Mouse (Mus musculus): ENCODE results near the gene Nub1. TPM values are rescaled to one million over a fixed set of nuclear protein-coding genes. Genes with fewer than 3 reads are reported as not detected.

Gene Nub1
- polyA plus RNA-seq, 1 experiment from 2014 or later = 59.8 TPM

DNA sequence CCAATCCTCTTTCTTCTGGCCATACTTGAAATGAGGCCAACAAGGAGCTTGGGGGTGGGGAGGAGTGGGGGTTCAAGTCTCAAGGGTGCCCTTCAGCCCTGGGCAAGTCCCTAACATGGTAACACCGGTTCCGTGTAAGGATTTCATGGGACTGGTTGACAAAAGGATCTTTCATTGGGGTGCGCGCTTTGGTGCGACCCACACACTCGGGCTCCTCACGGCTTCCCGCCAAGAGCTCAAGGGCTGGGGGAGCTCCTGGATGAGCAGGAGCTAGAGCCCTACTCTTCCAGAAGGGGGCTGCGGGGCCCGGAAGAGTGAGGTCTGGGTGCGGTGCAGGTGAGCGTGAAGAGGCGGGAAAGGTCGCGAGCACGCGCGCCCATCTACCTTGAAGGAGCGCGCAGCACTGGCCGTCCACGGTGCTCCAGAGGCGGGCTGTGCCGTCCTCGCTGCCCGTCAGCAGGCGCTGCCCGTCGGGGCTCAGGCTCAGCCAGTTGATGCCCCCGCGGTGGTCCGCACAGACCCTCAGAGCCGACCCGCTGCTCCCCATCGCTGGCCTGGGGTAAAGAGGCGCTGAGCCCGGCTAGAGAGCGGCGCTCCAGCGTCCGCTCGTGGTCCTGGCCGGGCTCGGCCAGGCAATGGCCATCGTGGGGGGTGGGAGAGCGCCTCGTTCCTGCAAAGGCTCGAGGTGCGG lies 44.6 kb downstream of the Nub1 start:
- H3K4me1 ChIP-seq (ENCODE audit: control insufficient read depth, insufficient read depth, low read length) = peaks cover 6% of the 10 kb centered on the region
- H3K36me3 ChIP-seq (ENCODE audit: control insufficient read depth, insufficient read depth, low read length) = no peaks in the 10 kb centered on the region
- ATAC-seq (no peak), DNase-seq (ENCODE audit: low spot score) (no peak)
- H3K4me3 ChIP-seq (ENCODE audit: low read depth, low read length) = peak overlapping the region; percentile 35
- no peaks in the 10 kb centered on the region for H3K9me3 ChIP-seq (replicated peaks; ENCODE audit: control insufficient read depth, low read length)
- no peak overlapping the region for H3K27ac ChIP-seq (ENCODE audit: low read depth, low read length)
- H3K4me2 ChIP-seq (ENCODE audit: low read length) = peak overlapping the region; percentile 54
- WGBS = 3% methylated on average over 46 of the region's 49 CpGs
- H3K27me3 ChIP-seq (replicated peaks; ENCODE audit: control insufficient read depth, insufficient read depth, low read length) = peaks cover 29% of the 10 kb centered on the region
- peak overlapping the region; percentile 43 for H3K9ac ChIP-seq (ENCODE audit: low read length)

DNA sequence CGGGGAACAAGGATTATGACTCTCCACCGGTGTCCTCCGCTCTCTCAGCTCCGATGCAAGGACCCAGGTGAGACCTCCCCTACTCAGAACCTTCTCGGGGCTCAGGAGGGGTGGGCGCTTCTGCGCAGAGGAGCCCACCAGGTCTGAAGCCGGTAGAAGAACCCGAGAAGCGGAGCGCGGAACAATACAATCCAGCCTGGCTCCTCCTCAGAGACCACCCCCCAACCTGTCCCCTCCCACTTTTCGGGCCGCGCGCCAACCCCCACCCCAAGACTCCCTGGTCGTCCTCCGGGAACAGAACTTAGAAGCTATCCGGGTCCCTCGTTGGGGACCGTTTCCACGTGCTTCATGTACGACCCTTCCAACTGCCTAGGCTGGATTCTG lies 45.1 kb downstream of the Nub1 start, which contains the start of gene Wdr86:
Wdr86 (minus strand) TSS at position 240 of the 384 bp plus-strand sequence.
- peak within 1 kb of the TSS; percentile 35 for H3K4me3 ChIP-seq (ENCODE audit: low read depth, low read length)
- no peaks in the 10 kb centered on the region for H3K36me3 ChIP-seq (ENCODE audit: control insufficient read depth, insufficient read depth, low read length)
- ATAC-seq = peak; percentile 59; the same call in 1 of the 2 replicates
- no peaks in the 10 kb centered on the region for H3K9me3 ChIP-seq (replicated peaks; ENCODE audit: control insufficient read depth, low read length)
- H3K27me3 ChIP-seq (replicated peaks; ENCODE audit: control insufficient read depth, insufficient read depth, low read length) = peaks cover 29% of the 10 kb centered on the region
- no peak within 1 kb of the TSS for H3K27ac ChIP-seq (ENCODE audit: low read depth, low read length)
- WGBS = under 1% methylated on average over 23 of the region's 23 CpGs
- peak within 1 kb of the TSS; percentile 43 for H3K9ac ChIP-seq (ENCODE audit: low read length)
- no peak for DNase-seq (ENCODE audit: low spot score)
- H3K4me1 ChIP-seq (ENCODE audit: control insufficient read depth, insufficient read depth, low read length) = peaks cover 6% of the 10 kb centered on the region
- H3K4me2 ChIP-seq (ENCODE audit: low read length) = peak within 1 kb of the TSS; percentile 54

DNA sequence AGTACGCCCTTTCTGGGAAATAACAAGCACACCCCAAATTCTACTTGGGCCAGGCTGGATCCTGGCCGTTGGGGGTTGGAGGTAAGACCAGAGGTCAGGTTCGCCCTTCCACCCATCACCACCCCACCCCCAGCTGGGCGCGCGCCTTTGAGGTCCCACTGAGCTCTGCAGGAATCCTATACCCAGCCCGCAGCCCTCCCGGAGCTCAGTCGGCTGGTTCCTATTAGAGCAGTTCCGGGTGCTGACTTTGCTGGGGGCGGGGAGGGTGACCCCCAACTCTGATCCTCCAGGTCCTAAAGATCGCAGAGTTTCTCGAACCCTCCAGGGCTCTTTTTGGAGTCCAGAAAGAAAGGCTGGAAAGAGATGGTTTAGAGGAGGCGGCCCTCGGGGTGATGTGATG lies 45.7 kb downstream of the Nub1 start:
- Histone ChIP-seq H3K4me2 (ENCODE audit: low read length) (peak overlapping the region; percentile 54), H3K4me1 (ENCODE audit: control insufficient read depth, insufficient read depth, low read length) (peaks cover 6% of the 10 kb centered on the region), H3K4me3 (ENCODE audit: low read depth, low read length) (peak overlapping the region; percentile 35), H3K9me3 (replicated peaks; ENCODE audit: control insufficient read depth, low read length) (no peaks in the 10 kb centered on the region), H3K27ac (ENCODE audit: low read depth, low read length) (no peak overlapping the region), H3K27me3 (replicated peaks; ENCODE audit: control insufficient read depth, insufficient read depth, low read length) (peaks cover 29% of the 10 kb centered on the region), H3K36me3 (ENCODE audit: control insufficient read depth, insufficient read depth, low read length) (no peaks in the 10 kb centered on the region), H3K9ac (ENCODE audit: low read length) (no peak overlapping the region)
- ATAC-seq = no peak
- no peak for DNase-seq (ENCODE audit: low spot score)
- 5% methylated on average over 15 of the region's 15 CpGs for WGBS

DNA sequence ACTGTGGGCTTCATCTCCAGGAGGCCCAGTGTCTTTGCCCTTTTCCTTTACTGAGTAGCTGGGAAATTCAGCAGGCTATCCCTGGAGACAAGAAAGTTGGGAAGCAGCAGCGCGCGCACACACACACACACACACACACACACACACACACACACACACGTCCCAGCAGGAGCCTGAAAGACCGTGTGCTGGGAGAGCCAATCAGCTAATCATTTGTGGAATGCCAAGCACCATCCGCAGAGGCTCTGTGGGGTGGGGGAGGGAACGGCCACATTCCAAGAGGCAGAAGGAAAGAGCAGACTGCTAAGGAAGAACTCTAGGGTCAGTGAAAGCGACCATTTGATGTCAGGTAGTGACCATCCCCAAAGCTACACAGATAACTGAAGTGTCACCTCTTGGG lies 47.8 kb downstream of the Nub1 start:
- peaks cover 29% of the 10 kb centered on the region for H3K27me3 ChIP-seq (replicated peaks; ENCODE audit: control insufficient read depth, insufficient read depth, low read length)
- H3K4me1 ChIP-seq (ENCODE audit: control insufficient read depth, insufficient read depth, low read length) = peaks cover 6% of the 10 kb centered on the region
- WGBS = under 1% methylated on average over 8 of the region's 8 CpGs
- H3K4me3 ChIP-seq (ENCODE audit: low read depth, low read length) = no peak overlapping the region
- H3K9ac ChIP-seq (ENCODE audit: low read length) = no peak overlapping the region
- no peaks in the 10 kb centered on the region for H3K9me3 ChIP-seq (replicated peaks; ENCODE audit: control insufficient read depth, low read length)
- no peak overlapping the region for H3K27ac ChIP-seq (ENCODE audit: low read depth, low read length)
- no peaks in the 10 kb centered on the region for H3K36me3 ChIP-seq (ENCODE audit: control insufficient read depth, insufficient read depth, low read length)
- H3K4me2 ChIP-seq (ENCODE audit: low read length) = no peak overlapping the region
- peak; percentile 48 for DNase-seq (ENCODE audit: low spot score)
- no peak for ATAC-seq

DNA sequence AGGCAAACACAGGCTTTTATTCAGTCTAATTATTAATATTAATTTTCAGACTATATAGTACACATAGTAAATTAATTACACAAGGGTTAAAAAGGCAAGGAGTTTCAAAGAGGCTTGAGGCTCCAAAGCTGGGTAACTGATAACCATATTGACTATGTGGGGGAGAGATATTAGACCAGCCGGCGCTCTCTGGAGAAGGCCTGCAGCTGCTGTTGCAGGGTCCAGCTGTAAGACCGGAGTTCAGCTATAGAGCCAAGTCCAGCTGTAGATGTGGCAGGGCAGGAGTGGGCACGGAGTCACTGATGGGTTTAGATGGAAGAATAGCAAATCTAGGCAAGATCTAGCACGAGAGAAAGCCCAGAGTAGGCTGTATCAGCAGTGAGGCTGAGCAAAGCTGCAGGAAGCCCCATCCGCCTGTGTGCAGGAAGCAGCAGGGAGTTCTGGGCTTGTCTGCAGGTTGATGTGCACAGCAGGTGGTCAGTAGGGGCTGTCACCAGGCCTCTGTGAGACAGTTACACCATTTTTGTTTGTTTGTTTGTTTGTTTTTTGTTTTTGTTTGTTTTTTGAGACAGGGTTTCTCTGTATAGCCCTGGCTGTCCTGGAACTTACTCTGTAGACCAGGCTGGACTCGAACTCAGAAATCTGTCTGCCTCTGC lies 48.6 kb downstream of the Nub1 start:
- ATAC-seq (no peak), DNase-seq (ENCODE audit: low spot score) (no peak)
- Histone ChIP-seq H3K4me1 (ENCODE audit: control insufficient read depth, insufficient read depth, low read length) (peaks cover 6% of the 10 kb centered on the region), H3K27me3 (replicated peaks; ENCODE audit: control insufficient read depth, insufficient read depth, low read length) (peaks cover 29% of the 10 kb centered on the region), H3K4me2 (ENCODE audit: low read length) (no peak overlapping the region), H3K4me3 (ENCODE audit: low read depth, low read length) (no peak overlapping the region), H3K9me3 (replicated peaks; ENCODE audit: control insufficient read depth, low read length) (no peaks in the 10 kb centered on the region), H3K27ac (ENCODE audit: low read depth, low read length) (no peak overlapping the region), H3K9ac (ENCODE audit: low read length) (no peak overlapping the region), H3K36me3 (ENCODE audit: control insufficient read depth, insufficient read depth, low read length) (no peaks in the 10 kb centered on the region)
- 68% methylated on average over 7 of the region's 7 CpGs for WGBS

DNA sequence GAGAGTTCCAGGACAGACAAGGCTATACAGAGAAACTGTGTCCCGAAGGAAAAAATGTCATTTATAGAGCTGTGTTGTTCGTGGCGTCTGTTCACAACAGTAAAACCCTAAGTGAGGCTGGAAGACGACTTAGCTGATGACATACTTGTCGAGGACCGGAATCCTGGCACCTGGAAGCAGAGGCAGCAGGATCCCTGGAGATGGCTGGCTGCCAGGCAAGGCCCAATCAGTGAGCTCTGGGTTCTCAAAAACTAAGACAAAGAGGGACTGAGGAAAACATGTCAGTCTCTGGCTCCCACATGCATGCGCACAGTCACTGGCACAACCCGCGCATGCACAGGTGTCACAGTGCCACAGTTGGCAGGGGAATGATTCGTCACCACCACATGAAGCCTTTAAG lies 52.3 kb downstream of the Nub1 start:
- Histone ChIP-seq H3K27ac (ENCODE audit: low read depth, low read length) (no peak overlapping the region), H3K9me3 (replicated peaks; ENCODE audit: control insufficient read depth, low read length) (no peaks in the 10 kb centered on the region), H3K4me3 (ENCODE audit: low read depth, low read length) (no peak overlapping the region), H3K9ac (ENCODE audit: low read length) (no peak overlapping the region), H3K36me3 (ENCODE audit: control insufficient read depth, insufficient read depth, low read length) (no peaks in the 10 kb centered on the region), H3K4me1 (ENCODE audit: control insufficient read depth, insufficient read depth, low read length) (no peaks in the 10 kb centered on the region), H3K4me2 (ENCODE audit: low read length) (no peak overlapping the region), H3K27me3 (replicated peaks; ENCODE audit: control insufficient read depth, insufficient read depth, low read length) (no peaks in the 10 kb centered on the region)
- no peak for DNase-seq (ENCODE audit: low spot score)
- ATAC-seq = peak; percentile 23; the same call in 1 of the 2 replicates
- whole genome bisulfite sequencing = 71% methylated on average over 10 of the region's 10 CpGs

DNA sequence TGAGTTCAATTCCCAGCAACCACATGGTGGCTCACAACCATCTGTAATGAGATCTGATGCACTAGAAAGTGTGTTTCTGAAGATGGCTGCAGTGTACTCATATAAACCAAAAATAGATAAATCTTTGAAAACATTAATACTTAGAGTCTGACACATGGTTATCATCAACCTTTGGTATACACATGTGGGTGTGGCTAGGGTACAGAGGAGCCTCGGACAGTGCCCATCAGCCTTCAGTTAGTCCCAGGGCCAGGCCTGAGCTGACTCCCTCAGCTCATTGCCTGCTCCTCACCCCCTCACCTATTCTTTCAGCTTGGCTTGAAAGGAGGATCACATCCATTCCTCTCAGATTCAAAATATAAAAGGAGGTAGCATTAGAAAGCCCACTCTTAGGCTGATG lies 53.2 kb downstream of the Nub1 start:
- Histone ChIP-seq H3K9ac (ENCODE audit: low read length) (no peak overlapping the region), H3K4me2 (ENCODE audit: low read length) (no peak overlapping the region), H3K4me1 (ENCODE audit: control insufficient read depth, insufficient read depth, low read length) (no peaks in the 10 kb centered on the region), H3K4me3 (ENCODE audit: low read depth, low read length) (no peak overlapping the region), H3K27ac (ENCODE audit: low read depth, low read length) (no peak overlapping the region), H3K9me3 (replicated peaks; ENCODE audit: control insufficient read depth, low read length) (no peaks in the 10 kb centered on the region), H3K27me3 (replicated peaks; ENCODE audit: control insufficient read depth, insufficient read depth, low read length) (no peaks in the 10 kb centered on the region), H3K36me3 (ENCODE audit: control insufficient read depth, insufficient read depth, low read length) (no peaks in the 10 kb centered on the region)
- WGBS = 81% methylated on average over 1 of the region's 1 CpGs
- ATAC-seq = no peak
- no peak for DNase-seq (ENCODE audit: low spot score)

DNA sequence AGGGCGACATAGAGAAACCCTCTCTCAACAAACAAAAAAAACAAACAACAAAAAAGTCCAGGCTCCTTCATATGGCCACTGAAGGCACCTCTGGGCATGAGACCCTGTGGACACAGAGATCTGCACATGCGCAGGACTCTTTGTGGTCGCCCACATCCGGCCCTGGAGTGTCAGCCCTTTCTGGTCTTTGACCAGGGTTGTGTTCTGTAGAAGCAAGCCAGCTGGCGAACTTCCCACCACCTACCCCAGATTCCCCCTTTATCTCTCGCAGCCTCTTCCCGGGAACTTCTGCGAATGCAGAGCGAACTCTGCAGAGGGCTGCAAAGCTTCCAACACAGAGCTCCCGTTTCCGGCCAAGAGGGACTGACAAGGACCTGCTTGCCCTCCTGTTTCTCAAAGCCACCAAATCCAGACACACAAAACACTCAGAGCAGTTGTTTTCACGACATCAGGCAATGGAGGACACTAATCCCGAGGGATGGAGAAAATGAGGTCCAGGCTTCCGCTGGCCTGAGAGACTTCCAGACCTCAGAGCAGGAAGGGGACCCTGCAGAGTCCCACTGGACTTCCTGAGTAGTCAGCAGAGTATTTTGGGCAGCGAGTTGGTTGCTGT lies 53.9 kb downstream of the Nub1 start:
- WGBS = 70% methylated on average over 15 of the region's 15 CpGs
- no peak overlapping the region for H3K4me3 ChIP-seq (ENCODE audit: low read depth, low read length)
- H3K4me2 ChIP-seq (ENCODE audit: low read length) = no peak overlapping the region
- H3K27me3 ChIP-seq (replicated peaks; ENCODE audit: control insufficient read depth, insufficient read depth, low read length) = no peaks in the 10 kb centered on the region
- no peaks in the 10 kb centered on the region for H3K4me1 ChIP-seq (ENCODE audit: control insufficient read depth, insufficient read depth, low read length)
- H3K36me3 ChIP-seq (ENCODE audit: control insufficient read depth, insufficient read depth, low read length) = no peaks in the 10 kb centered on the region
- H3K9ac ChIP-seq (ENCODE audit: low read length) = no peak overlapping the region
- ATAC-seq (no peak), DNase-seq (ENCODE audit: low spot score) (no peak)
- no peaks in the 10 kb centered on the region for H3K9me3 ChIP-seq (replicated peaks; ENCODE audit: control insufficient read depth, low read length)
- H3K27ac ChIP-seq (ENCODE audit: low read depth, low read length) = no peak overlapping the region
